Mouse (Mus musculus) hindbrain, embryonic 12.5 days (tissue): Measurements from ENCODE around the gene Slc8a2. TPM values are rescaled to one million over a fixed set of nuclear protein-coding genes. Genes with fewer than 3 reads are reported as not detected.

ENCODE experiments used
- ATAC-seq: fragments of 200-750 bp; cut with Nextera tagmentation; 2 replicates; pipeline ENCODE4 v1.8.0; 2017; ENCODE audit warnings: moderate TSS enrichment; ENCODE audit not compliant: low FRiP score
- H3K27ac ChIP-seq: fragments of 300-500 bp; sonication (generic); 2 replicates; pipeline ENCODE4 v1.5.1; 2016; ENCODE audit warnings: mild to moderate bottlenecking
- H3K27me3 ChIP-seq: fragments of 300-500 bp; sonication (generic); 2 replicates; pipeline ENCODE4 v1.6.1; 2016; ENCODE audit warnings: mild to moderate bottlenecking
- H3K36me3 ChIP-seq: fragments of 300-500 bp; sonication (generic); 2 replicates; pipeline ENCODE4 v1.6.1; 2016; ENCODE audit warnings: mild to moderate bottlenecking
- H3K4me1 ChIP-seq: fragments of 300-500 bp; sonication (generic); 2 replicates; pipeline ENCODE4 v1.6.1; 2016
- H3K4me2 ChIP-seq: fragments of 300-500 bp; sonication (generic); replicated peaks from 2 replicates; pipeline ENCODE4 v1.6.1; 2016; ENCODE audit warnings: mild to moderate bottlenecking
- H3K4me3 ChIP-seq: fragments of 300-500 bp; sonication (generic); 2 replicates; pipeline ENCODE4 v1.5.1; 2016; ENCODE audit warnings: mild to moderate bottlenecking
- H3K9ac ChIP-seq: fragments of 300-500 bp; sonication (generic); 2 replicates; pipeline ENCODE4 v1.6.1; 2016; ENCODE audit warnings: mild to moderate bottlenecking, moderate library complexity
- H3K9me3 ChIP-seq: fragments of 300-500 bp; sonication (generic); replicated peaks from 2 replicates; pipeline ENCODE4 v1.6.1; 2016; ENCODE audit warnings: mild to moderate bottlenecking
- WGBS: fragments of 180-500 bp; shearing (Covaris S2); methylation state at CpG from one replicate; pipeline ENCODE4 v1.1.7; 2016; 5-methylcytosine and 5-hydroxymethylcytosine counted together
- polyA plus RNA-seq: library from polyadenylated mRNA; unstranded; fragments of >200 nt; fragmentation: Nextera tagmentation; extraction: Ambion mirVana; gene quantifications from 2 replicates; pipeline ENCODE4 v1.2.1, GENCODE M21; 2016

Slc8a2 gene
- polyA plus RNA-seq = 1.1 and 1.3 TPM in 2 replicates

DNA sequence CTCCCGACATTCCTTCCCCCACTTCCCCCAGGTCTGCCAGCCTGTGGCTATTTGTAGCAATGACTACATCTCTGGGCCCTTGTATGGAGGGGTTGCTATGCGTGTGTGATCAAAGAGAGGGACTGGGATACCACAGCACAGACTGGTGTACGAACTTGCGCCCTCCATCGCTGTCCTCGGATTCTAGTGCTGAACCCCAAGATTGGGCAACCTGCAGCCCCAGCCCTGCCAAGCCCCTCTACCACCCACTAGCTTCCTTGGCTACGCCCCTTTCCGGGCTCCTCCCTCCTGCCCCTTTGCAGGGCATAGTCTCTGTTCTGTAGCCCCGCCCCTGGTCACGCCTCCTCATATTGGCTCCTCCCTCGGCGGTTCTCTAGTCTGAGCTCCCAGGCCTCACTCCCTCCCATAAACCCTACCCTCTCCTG, at the start of gene Slc8a2:
Slc8a2 (plus strand) TSS at position 406 of the 425 bp plus-strand sequence.
- Histone ChIP-seq H3K4me2 (peak within 1 kb of the TSS; percentile 74), H3K9ac (peak within 1 kb of the TSS; percentile 85), H3K27ac (peak within 1 kb of the TSS; percentile 90), H3K9me3 (no peaks in the 10 kb centered on the region), H3K4me1 (peaks cover 53% of the 10 kb centered on the region), H3K36me3 (peaks cover 9% of the 10 kb centered on the region), H3K4me3 (peak within 1 kb of the TSS; percentile 71), H3K27me3 (no peaks in the 10 kb centered on the region)
- 2% methylated on average over 12 of the region's 12 CpGs for WGBS
- peak; percentile 84 for ATAC-seq

DNA sequence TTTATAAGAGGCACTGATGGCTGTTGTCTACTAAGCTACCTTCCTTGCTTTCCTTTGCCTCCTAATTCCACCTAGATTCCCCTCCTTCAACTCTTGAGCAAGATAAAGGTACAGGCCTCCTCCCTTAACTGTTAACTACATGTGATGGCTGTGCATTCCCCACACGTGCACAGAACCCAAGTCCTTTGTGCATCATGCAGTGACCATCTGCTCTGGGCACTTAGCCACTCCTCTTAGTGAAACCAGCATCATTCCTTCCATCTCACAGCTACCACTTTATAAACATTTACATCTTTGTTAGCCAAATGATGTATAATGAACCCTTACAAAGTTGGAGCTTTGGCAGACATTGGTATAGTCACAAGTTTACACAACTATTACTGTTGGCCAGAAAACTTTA, 49.7 kb upstream of the Slc8a2 start:
- 75% methylated on average over 1 of the region's 1 CpGs for WGBS
- Histone ChIP-seq H3K4me1 (no peaks in the 10 kb centered on the region), H3K27ac (no peak overlapping the region), H3K4me2 (no peak overlapping the region), H3K4me3 (no peak overlapping the region), H3K36me3 (no peaks in the 10 kb centered on the region), H3K9me3 (no peaks in the 10 kb centered on the region), H3K27me3 (peaks cover 5% of the 10 kb centered on the region; the same call in 1 of the 2 replicates), H3K9ac (no peak overlapping the region)
- no peak for ATAC-seq

- Histone ChIP-seq H3K9me3 (no peaks in the 10 kb centered on the region), H3K27me3 (peaks cover 5% of the 10 kb centered on the region; the same call in 1 of the 2 replicates), H3K4me2 (no peak overlapping the region), H3K4me1 (no peaks in the 10 kb centered on the region), H3K9ac (no peak overlapping the region), H3K27ac (no peak overlapping the region), H3K4me3 (no peak overlapping the region), H3K36me3 (no peaks in the 10 kb centered on the region)
- ATAC-seq = no peak
- 75% methylated on average over 4 of the region's 4 CpGs for WGBS
Measured at GRCm38 (mm10) chr7:16080581-16080980, 49.0 kb upstream of the Slc8a2 start.

- no peak for ATAC-seq
- H3K4me3 ChIP-seq = no peak overlapping the region
- H3K9me3 ChIP-seq = no peaks in the 10 kb centered on the region; the same call in 1 of the 2 replicates
- H3K27ac ChIP-seq = no peak overlapping the region
- 63% methylated on average over 4 of the region's 4 CpGs for WGBS
- H3K36me3 ChIP-seq = no peaks in the 10 kb centered on the region
- no peak overlapping the region for H3K9ac ChIP-seq
- H3K4me2 ChIP-seq = no peak overlapping the region
- H3K4me1 ChIP-seq = no peaks in the 10 kb centered on the region
- no peaks in the 10 kb centered on the region for H3K27me3 ChIP-seq
Measured at GRCm38 (mm10) chr7:16083361-16083760, 46.3 kb upstream of the Slc8a2 start.

DNA sequence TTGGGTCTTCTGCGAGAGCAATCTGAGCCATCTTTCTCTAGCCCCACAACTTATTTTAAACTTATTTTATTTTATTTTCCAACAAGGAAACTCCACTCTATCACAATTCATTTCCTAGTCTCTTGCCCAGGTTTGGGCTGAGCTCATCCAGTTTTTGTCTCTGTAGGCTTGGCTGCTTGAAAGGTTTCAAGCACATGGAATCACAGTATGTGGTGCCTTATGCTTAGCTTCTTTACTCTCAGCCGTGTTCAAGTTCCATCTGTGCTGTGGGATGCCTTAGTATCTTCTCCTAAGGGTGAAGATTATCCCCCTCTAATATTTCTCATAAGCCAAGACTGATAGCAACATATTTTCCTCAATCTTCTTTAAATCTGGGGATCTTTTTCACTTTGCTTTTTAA, 42.0 kb upstream of the Slc8a2 start:
- Histone ChIP-seq H3K4me1 (no peaks in the 10 kb centered on the region), H3K4me3 (no peak overlapping the region), H3K27me3 (peaks cover under 1% of the 10 kb centered on the region; the same call in 1 of the 2 replicates), H3K4me2 (no peak overlapping the region), H3K9me3 (no peaks in the 10 kb centered on the region; the same call in 1 of the 2 replicates), H3K36me3 (no peaks in the 10 kb centered on the region), H3K27ac (no peak overlapping the region), H3K9ac (no peak overlapping the region)
- ATAC-seq = no peak
- 74% methylated on average over 2 of the region's 2 CpGs for WGBS

GRCm38 (mm10) chr7:16094592-16094991, 35.0 kb upstream of the Slc8a2 start:
- 78% methylated on average over 3 of the region's 3 CpGs for WGBS
- no peak overlapping the region for H3K9ac ChIP-seq
- ATAC-seq = no peak
- H3K36me3 ChIP-seq = no peaks in the 10 kb centered on the region
- no peak overlapping the region for H3K27ac ChIP-seq
- H3K4me1 ChIP-seq = peaks cover 8% of the 10 kb centered on the region
- H3K4me3 ChIP-seq = no peak overlapping the region
- H3K4me2 ChIP-seq = no peak overlapping the region
- no peaks in the 10 kb centered on the region for H3K9me3 ChIP-seq
- H3K27me3 ChIP-seq = peaks cover 16% of the 10 kb centered on the region

- H3K27ac ChIP-seq = peak within 1 kb of the TSS; percentile 62
- H3K4me2 ChIP-seq = peak within 1 kb of the TSS; percentile 97
- no peaks in the 10 kb centered on the region for H3K9me3 ChIP-seq
- H3K9ac ChIP-seq = peak within 1 kb of the TSS; percentile 99
- H3K36me3 ChIP-seq = peaks cover 12% of the 10 kb centered on the region; the same call in 1 of the 2 replicates
- under 1% methylated on average over 68 of the region's 68 CpGs for WGBS
- ATAC-seq = peak; percentile 99
- H3K27me3 ChIP-seq = peaks cover 12% of the 10 kb centered on the region; the same call in 1 of the 2 replicates
- H3K4me3 ChIP-seq = peak within 1 kb of the TSS; percentile 95
- peaks cover 32% of the 10 kb centered on the region for H3K4me1 ChIP-seq
Measured at GRCm38 (mm10) chr7:16098021-16099017, 31.3 kb upstream of the Slc8a2 start, which contains the start of gene Napa. TSS of gene Napa (plus strand) at chr7:16098458.

GRCm38 (mm10) chr7:16099901-16100300, 29.7 kb upstream of the Slc8a2 start:
- Histone ChIP-seq H3K4me3 (peak overlapping the region; percentile 95), H3K36me3 (peaks cover 19% of the 10 kb centered on the region; the same call in 1 of the 2 replicates), H3K9me3 (no peaks in the 10 kb centered on the region), H3K9ac (peak overlapping the region; percentile 99; the same call in 1 of the 2 replicates), H3K4me2 (peak overlapping the region; percentile 97), H3K4me1 (peaks cover 46% of the 10 kb centered on the region), H3K27me3 (peaks cover 12% of the 10 kb centered on the region; the same call in 1 of the 2 replicates), H3K27ac (no peak overlapping the region)
- 88% methylated on average over 4 of the region's 4 CpGs for WGBS
- no peak for ATAC-seq

DNA sequence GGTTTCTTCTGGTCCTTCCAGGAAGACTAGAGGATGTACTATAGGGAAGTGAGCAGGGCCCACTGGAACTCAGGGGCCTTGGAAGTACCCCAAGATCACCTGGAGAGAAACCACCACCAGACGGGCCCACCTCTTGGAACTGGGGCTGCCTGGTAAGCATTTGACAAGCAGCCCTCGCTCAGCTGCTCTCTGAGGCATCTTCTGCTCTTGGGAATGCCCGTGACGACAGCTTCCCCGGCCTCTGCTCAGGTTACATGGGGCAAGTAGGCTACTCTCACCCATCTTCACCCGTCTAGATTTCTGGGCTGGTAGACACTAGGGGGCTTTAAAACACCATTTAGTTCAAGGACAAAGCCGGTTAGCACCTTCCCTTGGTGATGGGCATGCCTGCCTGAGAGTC, 28.5 kb upstream of the Slc8a2 start:
- H3K27ac ChIP-seq = no peak overlapping the region
- H3K36me3 ChIP-seq = peaks cover 20% of the 10 kb centered on the region; the same call in 1 of the 2 replicates
- no peak overlapping the region for H3K4me3 ChIP-seq
- no peak for ATAC-seq
- H3K9ac ChIP-seq = no peak overlapping the region
- H3K4me1 ChIP-seq = peaks cover 46% of the 10 kb centered on the region
- no peaks in the 10 kb centered on the region for H3K9me3 ChIP-seq
- no peak overlapping the region for H3K4me2 ChIP-seq
- H3K27me3 ChIP-seq = 0 out of 2 replicates have a peak, but pooled peaks cover 4% of the 10 kb centered on the region
- WGBS = 76% methylated on average over 7 of the region's 7 CpGs

DNA sequence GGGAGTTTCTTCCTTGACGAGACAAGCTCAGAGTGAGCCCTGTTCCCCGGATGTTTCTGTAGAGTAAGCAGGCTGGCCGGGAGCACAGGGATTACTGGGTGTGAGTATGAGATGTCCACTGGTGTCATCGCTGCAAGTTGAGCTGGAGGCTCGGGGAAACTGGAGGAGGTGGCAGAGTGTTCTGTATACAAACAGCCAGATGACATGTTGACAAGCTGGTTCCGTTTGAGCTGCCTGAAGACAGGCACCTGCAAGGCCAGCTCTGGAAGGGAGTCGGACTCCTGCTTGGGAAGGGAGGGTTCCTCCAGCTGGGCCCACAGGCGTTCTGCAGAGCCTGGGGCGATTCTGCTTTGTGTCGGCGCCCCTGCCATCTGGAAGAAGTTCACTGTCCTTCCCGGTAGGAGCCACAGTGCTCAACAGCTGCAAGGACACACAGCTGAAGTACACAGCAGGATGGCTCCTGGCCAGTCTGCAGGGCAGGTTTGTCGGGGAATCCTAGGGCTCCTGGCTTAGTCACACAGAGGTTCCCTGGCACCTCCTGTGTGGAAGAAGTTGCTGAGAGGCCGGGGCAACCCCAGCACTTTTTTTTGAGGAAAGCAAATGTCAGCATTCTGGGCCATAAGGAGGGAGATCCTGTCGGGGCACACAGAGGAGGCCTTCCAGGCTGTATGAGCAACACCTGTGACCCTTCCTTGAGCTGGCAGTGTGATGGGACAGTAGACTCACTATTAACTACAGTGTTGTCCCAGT, 27.7 kb upstream of the Slc8a2 start:
- H3K27me3 ChIP-seq = no peaks in the 10 kb centered on the region
- 0 out of 2 replicates have a peak overlapping the region, but pooled peaks have one; percentile 33 for H3K9ac ChIP-seq
- no peak overlapping the region for H3K27ac ChIP-seq
- no peaks in the 10 kb centered on the region for H3K9me3 ChIP-seq
- ATAC-seq = no peak
- H3K4me3 ChIP-seq = no peak overlapping the region
- 71% methylated on average over 15 of the region's 15 CpGs for WGBS
- no peak overlapping the region for H3K4me2 ChIP-seq
- peaks cover 46% of the 10 kb centered on the region for H3K4me1 ChIP-seq
- peaks cover 20% of the 10 kb centered on the region; the same call in 1 of the 2 replicates for H3K36me3 ChIP-seq

DNA sequence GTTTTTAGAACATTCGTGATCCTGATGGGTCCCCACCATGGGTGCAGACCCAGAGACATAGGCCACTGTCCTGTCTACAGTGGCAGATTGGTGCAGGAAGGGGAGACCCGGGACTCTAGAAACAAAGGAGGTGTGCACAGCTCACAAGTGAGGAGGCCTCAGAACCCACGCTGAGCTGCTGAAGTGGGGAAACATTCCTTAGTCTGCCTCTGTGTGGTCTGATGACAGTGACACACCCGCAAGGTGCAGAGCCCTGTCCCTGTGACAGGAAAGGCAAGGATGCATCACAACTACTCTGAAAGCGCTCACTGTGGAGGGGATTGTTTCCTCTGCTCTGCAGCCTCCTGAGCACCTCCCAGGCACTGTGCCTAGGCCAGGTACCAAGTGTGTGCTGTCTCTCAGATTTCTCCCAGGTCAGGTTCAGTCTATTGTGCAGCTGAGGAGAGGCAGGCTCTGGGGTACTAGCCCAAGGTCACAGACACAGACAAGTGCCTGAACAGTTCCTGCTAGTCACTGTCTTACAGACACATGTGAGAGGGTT, 26.9 kb upstream of the Slc8a2 start:
- Histone ChIP-seq H3K36me3 (peaks cover 28% of the 10 kb centered on the region), H3K9me3 (no peaks in the 10 kb centered on the region), H3K4me1 (peaks cover 46% of the 10 kb centered on the region), H3K9ac (peak overlapping the region; percentile 19; the same call in 1 of the 2 replicates), H3K4me2 (no peak overlapping the region), H3K27ac (peak overlapping the region; percentile 73), H3K4me3 (no peak overlapping the region), H3K27me3 (no peaks in the 10 kb centered on the region)
- WGBS = 85% methylated on average over 5 of the region's 5 CpGs
- ATAC-seq = no peak
